Mouse (Mus musculus) kidney, adult 11 months (tissue): Measurements from ENCODE around the gene Cd48.
"Not testable (repeated sequence)": the region's sequence is repeated elsewhere in the genome, so short reads cannot be mapped to it uniquely, and the experiment has no call there.

Experiments used
- DNase-seq: peaks from one replicate; pipeline ENCODE4 v3.0.0; 2022

Gene Cd48

GRCm38 (mm10) chr1:171681531-171682299 lies at the start of gene Cd48:
Cd48 (plus strand) TSS chr1:171682009.
- DNase-seq, result no peak

GRCm38 (mm10) chr1:171635696-171636095 lies 46.1 kb upstream of the Cd48 start:
- DNase-seq, result no peak

- no peak for DNase-seq
Measured at GRCm38 (mm10) chr1:171637101-171637500, 44.7 kb upstream of the Cd48 start.

GRCm38 (mm10) chr1:171638686-171639085 lies 43.1 kb upstream of the Cd48 start:
- DNase-seq, result no peak

- no peak for DNase-seq
Measured at GRCm38 (mm10) chr1:171640796-171641195, 41.0 kb upstream of the Cd48 start.

GRCm38 (mm10) chr1:171643612-171644011 lies 38.2 kb upstream of the Cd48 start:
- no peak for DNase-seq

- no peak for DNase-seq
Measured at GRCm38 (mm10) chr1:171646429-171646940, 35.3 kb upstream of the Cd48 start.

- DNase-seq, result no peak
Measured at GRCm38 (mm10) chr1:171647716-171648115, 34.1 kb upstream of the Cd48 start.

GRCm38 (mm10) chr1:171648840-171649239 lies 33.0 kb upstream of the Cd48 start:
- no peak for DNase-seq

GRCm38 (mm10) chr1:171652734-171653133 lies 29.1 kb upstream of the Cd48 start, which contains the start of gene Slamf7:
Slamf7 (minus strand) TSS chr1:171653035.
- no peak for DNase-seq

GRCm38 (mm10) chr1:171658561-171658991 lies 23.2 kb upstream of the Cd48 start:
- no peak for DNase-seq

- no peak for DNase-seq
Measured at GRCm38 (mm10) chr1:171660423-171660822, 21.4 kb upstream of the Cd48 start.

- no peak for DNase-seq
Measured at GRCm38 (mm10) chr1:171661482-171661881, 20.3 kb upstream of the Cd48 start.

- DNase-seq, result no peak
Measured at GRCm38 (mm10) chr1:171663757-171664156, 18.1 kb upstream of the Cd48 start.

- no peak for DNase-seq
Measured at GRCm38 (mm10) chr1:171666350-171666749, 15.5 kb upstream of the Cd48 start.

GRCm38 (mm10) chr1:171667160-171667559 lies 14.6 kb upstream of the Cd48 start:
- DNase-seq, result no peak

GRCm38 (mm10) chr1:171672451-171672850 lies 9.4 kb upstream of the Cd48 start:
- DNase-seq, result not testable (repeated sequence)

GRCm38 (mm10) chr1:171672854-171673475 lies 8.8 kb upstream of the Cd48 start:
- no peak for DNase-seq

GRCm38 (mm10) chr1:171674467-171674866 lies 7.3 kb upstream of the Cd48 start:
- no peak for DNase-seq

- DNase-seq, result no peak
Measured at GRCm38 (mm10) chr1:171677721-171678120, 4.1 kb upstream of the Cd48 start.

- no peak for DNase-seq
Measured at GRCm38 (mm10) chr1:171681009-171681408, 800 bp upstream of the Cd48 start.

GRCm38 (mm10) chr1:171684923-171685322 lies 3.1 kb downstream of the Cd48 start:
- no peak for DNase-seq

GRCm38 (mm10) chr1:171687320-171687719 lies 5.5 kb downstream of the Cd48 start:
- no peak for DNase-seq

- no peak for DNase-seq
Measured at GRCm38 (mm10) chr1:171693918-171694317, 12.1 kb downstream of the Cd48 start.
